Mouse (Mus musculus): ENCODE measurements around the gene B4galnt3.

GRCm38 (mm10) chr6:120263608-120264007 lies 30.8 kb downstream of the B4galnt3 start:
- TF ChIP-seq CTCF (IDR thresholded peaks at IDR 0.05; ENCODE audit: borderline replicate concordance, control insufficient read depth, extremely low read depth, insufficient read depth, low read length, poor library complexity) (no peak), POLR2A (IDR thresholded peaks at IDR 0.05; ENCODE audit: control insufficient read depth, extremely low read depth, insufficient read depth, low read length, poor library complexity) (no peak)

Measured in thymus, adult 2 months (tissue).